Mouse (Mus musculus): ENCODE results near the gene Sugp1. TPM values are rescaled to one million over a fixed set of nuclear protein-coding genes. Genes with fewer than 3 reads are reported as not detected.
A peak's percentile ranks its signal among the peaks of the same experiment; 100 is the strongest.
"Not testable (repeated sequence)": the region's sequence is repeated elsewhere in the genome, so short reads cannot be mapped to it uniquely, and the experiment has no call there.

The Sugp1 gene
- polyA plus RNA-seq, 1 experiment = 10.8 TPM

GRCm38 (mm10) chr8:70041885-70042546 is 597 bp upstream of the Sugp1 start:
- under 1% methylated on average over 47 of the region's 47 CpGs for WGBS
- DNase-seq (ENCODE audit: low read depth, low spot score) = no peak

DNA sequence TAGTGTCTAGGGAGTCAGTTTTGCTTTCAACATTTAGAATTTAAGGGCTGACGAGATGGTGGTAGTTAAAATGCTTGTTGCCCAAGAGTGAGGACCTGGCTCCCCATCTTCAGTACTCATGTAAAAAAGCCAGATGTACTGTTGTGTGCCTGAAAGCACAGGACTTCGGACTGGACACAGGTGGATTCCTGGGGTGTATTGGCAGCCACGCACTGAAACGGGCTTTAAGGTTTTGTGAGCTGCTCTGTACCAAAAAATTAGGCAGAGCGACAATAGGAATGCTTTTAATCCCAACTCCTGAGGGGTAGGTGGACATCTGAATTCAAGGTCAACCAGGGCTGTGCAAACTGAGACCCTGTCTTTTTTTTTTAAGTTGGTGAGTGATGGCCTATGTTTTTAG is 1.4 kb downstream of the Sugp1 start:
- DNase-seq (ENCODE audit: low read depth, low spot score) = no peak
- WGBS = 80% methylated on average over 5 of the region's 5 CpGs

GRCm38 (mm10) chr8:70049662-70050061 is 7.0 kb downstream of the Sugp1 start:
- DNase-seq (ENCODE audit: low read depth, low spot score) = no peak

DNA sequence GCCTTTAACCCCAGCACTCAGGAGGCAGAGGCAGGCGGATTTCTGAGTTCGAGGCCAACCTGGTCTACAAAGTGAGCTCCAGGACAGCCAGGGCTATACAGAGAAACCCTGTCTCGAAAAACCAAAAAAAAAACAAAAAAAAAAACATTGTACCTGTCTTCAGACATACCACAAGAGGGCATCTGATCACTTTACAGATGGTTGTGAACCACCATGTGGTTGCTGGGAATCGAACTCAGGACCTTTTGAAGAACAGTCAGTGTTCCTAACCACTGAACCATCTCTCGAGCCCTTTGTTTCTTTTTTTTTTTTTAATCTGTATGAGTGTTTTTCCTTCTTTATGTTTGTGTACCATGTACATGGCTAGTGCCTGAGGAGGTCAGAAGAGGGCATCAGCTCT is 7.8 kb downstream of the Sugp1 start:
- WGBS = 95% methylated on average over 5 of the region's 5 CpGs
- DNase-seq (ENCODE audit: low read depth, low spot score) = not testable (repeated sequence)

- DNase-seq (ENCODE audit: low read depth, low spot score) = no peak
- WGBS = 94% methylated on average over 1 of the region's 1 CpGs
These were observed 15.1 kb downstream of the Sugp1 start for GRCm38 (mm10) chr8:70057721-70058120.

DNA sequence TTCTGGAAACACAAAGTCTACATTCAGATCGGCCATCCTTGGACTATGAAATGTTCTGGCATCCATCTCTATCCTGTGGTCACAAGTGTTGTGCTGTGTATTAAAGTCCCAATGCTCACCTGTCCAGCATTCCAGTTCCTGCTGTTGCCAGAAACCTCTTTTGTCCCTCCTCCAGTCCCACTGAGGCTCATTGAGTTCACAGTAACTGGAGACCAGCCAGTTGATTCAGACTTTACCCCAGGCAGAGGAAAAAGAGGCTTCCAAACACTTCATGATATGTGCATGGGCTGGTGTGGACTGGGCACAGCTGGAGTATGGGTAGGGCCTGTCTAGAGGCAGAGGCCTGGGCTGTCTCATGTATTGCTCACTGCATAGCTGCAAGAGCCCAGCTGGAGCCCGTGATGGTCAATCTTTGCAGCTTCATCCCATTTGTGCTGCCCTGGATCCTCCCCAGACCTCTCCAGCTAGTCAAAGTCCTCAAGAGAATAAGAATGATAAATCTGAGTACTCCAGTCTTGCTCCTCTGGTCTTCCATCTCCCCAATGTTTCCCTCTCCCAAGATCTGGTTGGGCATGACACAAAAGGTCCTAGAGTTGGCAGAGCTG is 29.3 kb downstream of the Sugp1 start:
- no peak for DNase-seq (ENCODE audit: low read depth, low spot score)
- WGBS = 82% methylated on average over 2 of the region's 2 CpGs

DNA sequence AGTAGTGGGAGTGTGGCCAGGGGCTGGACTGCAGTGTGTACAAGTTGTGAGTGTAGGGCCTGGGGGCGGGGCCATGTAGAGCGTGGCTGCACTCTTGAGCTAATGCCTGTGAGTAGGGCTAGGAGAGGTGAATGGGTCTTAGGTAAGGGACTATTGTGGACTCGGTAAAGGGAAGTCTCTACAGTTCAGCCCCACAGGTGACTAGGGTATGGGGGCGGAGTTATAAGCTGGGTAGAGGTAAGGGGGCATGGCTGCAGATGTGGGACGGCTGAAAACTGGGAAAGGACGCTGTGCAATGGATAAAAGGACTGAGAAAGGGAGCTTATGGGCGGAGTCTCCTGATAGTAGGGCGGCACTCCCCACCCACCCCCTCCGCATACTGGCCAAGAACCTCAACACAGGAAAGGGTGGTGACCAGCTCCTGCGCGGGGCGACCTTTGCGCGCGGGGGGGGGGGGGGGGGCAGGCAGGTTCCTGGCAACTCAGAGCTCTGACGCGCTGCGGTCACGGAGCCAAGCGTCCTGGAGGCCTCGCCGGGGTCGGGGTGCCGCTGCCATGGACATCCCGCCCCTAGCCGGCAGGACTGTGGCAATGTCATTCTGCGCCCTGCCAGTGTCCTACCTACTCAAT is 29.9 kb downstream of the Sugp1 start, which contains the start of gene Tm6sf2:
TSS of gene Tm6sf2 (plus strand) at position 484 of the 629 bp plus-strand sequence.
- peak; percentile 27 for DNase-seq (ENCODE audit: low read depth, low spot score)
- WGBS = 7% methylated on average over 27 of the region's 27 CpGs

DNA sequence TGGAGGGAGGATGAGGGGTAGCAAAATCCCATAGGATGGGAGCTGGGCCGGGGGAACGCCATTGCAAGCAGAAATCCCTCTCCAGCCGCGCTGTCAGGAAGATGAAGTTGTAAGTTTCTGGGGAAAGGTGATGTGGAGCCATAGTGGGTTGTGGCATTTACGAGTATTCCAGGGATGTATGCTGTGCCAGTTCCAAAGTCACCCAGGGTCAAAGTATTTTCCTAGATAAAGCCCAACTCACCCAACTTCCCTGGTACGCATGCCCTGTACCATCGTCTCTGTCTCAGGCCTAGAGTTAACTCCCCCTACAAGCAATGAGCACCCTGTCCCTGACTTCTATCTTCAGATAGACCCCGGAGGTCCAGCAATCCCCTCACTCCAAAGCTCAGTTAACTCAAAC is 30.5 kb downstream of the Sugp1 start:
- no peak for DNase-seq (ENCODE audit: low read depth, low spot score)
- 38% methylated on average over 8 of the region's 8 CpGs for WGBS

DNA sequence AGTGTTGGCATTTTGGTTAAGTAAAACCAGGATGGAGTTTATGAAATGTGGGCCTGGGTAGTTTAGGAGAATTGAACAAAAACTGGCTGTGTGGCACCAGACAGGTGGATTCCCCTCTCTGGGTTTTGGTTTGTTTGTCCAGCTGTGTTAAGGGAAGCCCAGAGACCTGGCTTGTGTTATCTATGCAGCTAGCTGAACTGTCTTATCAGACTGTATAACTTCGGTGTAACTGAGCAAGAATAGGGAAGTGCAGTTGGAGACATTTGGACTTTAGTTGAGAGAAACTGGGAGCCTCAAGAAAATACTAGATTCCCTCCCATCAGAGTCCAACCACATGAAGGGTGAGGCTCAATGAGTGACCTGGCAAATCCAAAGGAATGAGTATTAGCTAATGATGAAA is 31.1 kb downstream of the Sugp1 start:
- WGBS = 28% methylated on average over 1 of the region's 1 CpGs
- no peak for DNase-seq (ENCODE audit: low read depth, low spot score)

GRCm38 (mm10) chr8:70081976-70082375 is 39.4 kb downstream of the Sugp1 start:
- DNase-seq (ENCODE audit: low read depth, low spot score) = no peak
- WGBS = 87% methylated on average over 2 of the region's 2 CpGs

DNA sequence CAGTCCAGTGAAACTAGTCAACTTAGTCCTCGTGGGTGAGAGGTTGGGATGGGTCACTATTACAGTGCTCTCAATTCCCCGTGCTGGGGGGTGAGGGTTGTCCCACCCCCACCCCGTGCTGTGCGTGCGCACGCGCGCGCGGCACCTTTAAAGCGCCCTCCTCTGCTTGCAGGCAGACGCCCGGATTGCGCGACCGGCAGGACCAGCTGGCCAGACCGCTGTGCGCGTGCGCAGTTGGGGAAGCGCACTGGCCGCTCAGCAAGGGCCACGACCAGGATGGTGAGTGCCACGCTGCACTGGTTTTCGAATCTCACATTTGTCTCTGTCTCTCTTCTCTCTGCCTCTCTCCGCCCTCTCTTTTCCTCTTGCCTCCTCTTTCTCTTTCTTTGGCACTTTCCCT is 40.7 kb downstream of the Sugp1 start, which contains the start of gene Hapln4:
TSS of gene Hapln4 (plus strand) at position 173 of the 400 bp plus-strand sequence.
- under 1% methylated on average over 26 of the region's 26 CpGs for WGBS
- DNase-seq (ENCODE audit: low read depth, low spot score) = no peak

DNA sequence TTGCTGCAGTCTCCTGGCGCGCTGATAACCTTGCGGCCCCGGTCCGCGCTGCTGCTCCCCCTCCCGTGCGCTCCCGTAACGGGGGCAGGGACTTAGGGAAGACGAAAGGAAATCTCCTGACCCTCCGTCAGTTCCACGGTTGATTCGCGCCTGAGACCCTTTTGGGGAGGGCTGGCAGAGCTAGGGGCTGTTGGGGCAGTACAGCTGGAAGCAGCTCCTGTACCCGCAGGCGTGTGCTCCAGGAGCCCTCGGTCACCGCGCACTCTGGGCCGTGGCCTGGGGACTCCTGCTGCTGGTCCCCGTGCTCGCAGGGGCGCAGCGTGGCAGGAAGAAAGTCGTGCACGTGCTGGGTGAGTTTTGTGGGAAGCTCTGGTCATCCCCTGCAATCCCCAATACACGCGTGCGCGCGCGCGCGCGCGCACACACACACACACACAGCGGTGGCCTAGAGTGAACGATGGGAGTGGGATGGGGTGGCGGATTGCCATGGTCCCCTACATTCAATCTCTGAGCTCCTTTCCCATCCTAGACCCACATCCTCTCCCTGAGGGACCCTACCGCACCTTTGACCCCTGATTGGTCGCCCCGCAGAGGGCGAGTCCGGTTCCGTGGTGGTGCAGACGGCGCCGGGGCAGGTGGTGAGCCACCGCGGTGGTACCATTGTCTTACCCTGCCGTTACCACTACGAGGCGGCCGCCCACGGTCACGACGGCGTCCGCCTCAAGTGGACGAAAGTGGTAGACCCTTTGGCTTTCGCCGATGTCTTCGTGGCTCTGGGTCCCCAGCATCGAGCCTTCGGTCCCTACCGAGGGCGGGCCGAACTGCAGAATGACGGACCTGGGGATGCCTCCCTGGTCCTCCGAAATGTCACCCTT is 41.8 kb downstream of the Sugp1 start:
- no peak for DNase-seq (ENCODE audit: low read depth, low spot score)
- 3% methylated on average over 71 of the region's 71 CpGs for WGBS

DNA sequence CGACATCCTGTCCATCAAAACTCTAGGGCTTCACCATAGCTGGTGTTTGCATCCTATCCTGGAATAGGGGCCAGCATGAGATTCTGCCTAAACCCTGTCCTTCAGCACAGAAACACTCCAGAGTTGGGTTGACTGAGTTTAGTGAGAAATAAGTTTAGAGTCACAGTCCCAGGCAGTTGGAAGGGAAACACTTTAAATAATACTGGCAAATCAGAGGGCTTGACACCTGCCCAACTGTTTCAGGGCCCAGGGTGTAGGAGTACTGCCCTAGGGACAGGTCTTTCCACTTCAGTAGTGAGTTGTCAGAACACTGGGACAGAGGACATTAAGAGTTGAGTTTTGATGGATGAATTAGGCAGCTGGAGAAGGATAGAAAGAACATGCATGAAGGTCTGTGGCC is 43.5 kb downstream of the Sugp1 start:
- no peak for DNase-seq (ENCODE audit: low read depth, low spot score)
- 37% methylated on average over 1 of the region's 1 CpGs for WGBS

GRCm38 (mm10) chr8:70087237-70087636 is 44.6 kb downstream of the Sugp1 start:
- WGBS = 6% methylated on average over 7 of the region's 7 CpGs
- DNase-seq (ENCODE audit: low read depth, low spot score) = no peak

GRCm38 (mm10) chr8:70087836-70088650 is 45.4 kb downstream of the Sugp1 start:
- WGBS = 5% methylated on average over 56 of the region's 56 CpGs

DNA sequence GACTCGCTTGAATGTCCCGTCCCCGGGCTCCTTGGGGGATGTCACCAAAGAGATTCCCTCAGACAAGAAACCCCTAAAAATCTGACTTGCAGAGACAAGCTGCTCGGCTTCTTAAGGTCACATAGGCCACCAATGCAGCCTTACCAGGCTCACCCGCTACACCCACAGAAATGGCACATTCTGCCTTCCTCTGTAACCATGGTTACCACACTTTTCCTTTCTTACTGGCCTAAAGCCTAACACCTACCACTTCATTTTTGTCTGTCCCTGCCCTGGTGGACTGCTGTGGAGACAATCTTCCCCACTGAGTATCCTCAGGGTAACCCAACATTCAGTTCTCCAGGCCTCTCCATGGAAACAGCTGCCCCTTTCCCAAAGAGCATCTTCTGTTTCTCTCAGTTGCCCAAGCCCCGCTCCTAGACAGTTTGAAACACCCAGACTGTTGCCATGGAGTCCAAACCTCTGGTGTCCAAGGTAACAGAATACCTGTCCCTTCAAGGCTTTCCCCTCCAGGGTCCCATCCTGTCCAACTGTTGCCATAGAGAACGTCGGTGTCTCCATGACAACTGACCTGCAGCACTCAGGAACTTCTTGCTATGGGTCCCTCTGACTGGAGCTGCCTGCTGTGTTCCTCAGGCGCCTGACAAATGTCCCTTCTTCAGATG is 46.8 kb downstream of the Sugp1 start:
- DNase-seq (ENCODE audit: low read depth, low spot score) = no peak
- 64% methylated on average over 9 of the region's 9 CpGs for WGBS

More at GRCm38 (mm10) chr8:70087836-70088650, 45.4 kb downstream of the Sugp1 start:
- no peak for DNase-seq (ENCODE audit: low read depth, low spot score)

- 50% methylated on average over 8 of the region's 8 CpGs for WGBS
These were observed 50.2 kb downstream of the Sugp1 start for GRCm38 (mm10) chr8:70092786-70093185.

DNA sequence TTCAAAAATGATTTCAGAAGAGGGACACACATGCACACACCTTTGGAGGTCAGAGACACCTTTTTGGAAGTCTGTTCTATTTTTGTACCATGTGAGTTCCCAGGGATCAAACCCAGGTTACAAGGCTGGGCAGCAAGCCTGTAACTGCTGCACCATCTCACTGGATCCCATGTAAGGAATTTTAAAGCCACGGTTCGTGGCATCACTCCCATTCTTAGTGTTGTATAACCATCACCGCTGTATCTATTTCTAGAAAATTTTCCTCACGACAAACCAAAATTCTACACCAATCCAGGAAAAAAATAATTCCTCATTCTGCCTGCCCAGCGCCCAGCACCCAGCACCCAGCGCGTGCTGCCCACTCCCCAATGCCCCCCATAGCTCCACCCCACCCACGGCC is 56.7 kb downstream of the Sugp1 start:
- WGBS = 64% methylated on average over 8 of the region's 8 CpGs
- DNase-seq (ENCODE audit: low read depth, low spot score) = no peak

More at GRCm38 (mm10) chr8:70092786-70093185, 50.2 kb downstream of the Sugp1 start:
- no peak for DNase-seq (ENCODE audit: low read depth, low spot score)

- no peak for DNase-seq (ENCODE audit: low read depth, low spot score)
- 75% methylated on average over 8 of the region's 8 CpGs for WGBS
These were observed 57.6 kb downstream of the Sugp1 start for GRCm38 (mm10) chr8:70100241-70100640.

Measured in large intestine, adult 2 months (tissue).